Comparison of ENCODE assay signal across 17 mouse cellular contexts in genomic region chr1:39972411-39972810, GRCm38 (mm10).
A peak's percentile ranks its signal among the peaks of the same experiment; 100 is the strongest.
DNase-seq lines count a peak whose midpoint lies in the region; ATAC-seq and TF ChIP-seq lines count a peak whose summit lies in the region.
"Had no signal": no experiment of that assay in that cellular context is flagged by ENCODE, and none has a peak within 500 bp of the region (broad histone marks: within the 10 kb centered on the region; RNA-seq: fewer than 3 reads in every experiment).

No protein-coding gene starts in this region.

- no peak overlapping the region for H3K9ac ChIP-seq in hindbrain, postnatal 0 days (replicated peaks; ENCODE audit: low read length)
- no peak overlapping the region for H3K9ac ChIP-seq in hindbrain, embryonic 16.5 days (ENCODE audit: low read depth, low read length)
- no peak overlapping the region for H3K9ac ChIP-seq in neural tube, embryonic 13.5 days
- no peak overlapping the region for H3K9ac ChIP-seq in liver, embryonic 11.5 days (ENCODE audit: low read depth, low read length)
- H3K9ac ChIP-seq: embryonic facial prominence, embryonic 15.5 days; heart, embryonic 15.5 days; liver, embryonic 12.5 days; lung, embryonic 14.5 days had no signal

- no peak overlapping the region for H3K4me2 ChIP-seq in hindbrain, postnatal 0 days (ENCODE audit: low read depth, low read length)
- no peak overlapping the region for H3K4me2 ChIP-seq in hindbrain, embryonic 16.5 days (ENCODE audit: low read length)
- no peak overlapping the region for H3K4me2 ChIP-seq in neural tube, embryonic 13.5 days
- no peak overlapping the region for H3K4me2 ChIP-seq in liver, embryonic 11.5 days
- H3K4me2 ChIP-seq: embryonic facial prominence, embryonic 15.5 days; heart, embryonic 15.5 days; liver, embryonic 12.5 days; lung, embryonic 14.5 days had no signal

- H3K4me3 ChIP-seq in hindbrain, postnatal 0 days (ENCODE audit: low read length) = no peak overlapping the region
- H3K4me3 ChIP-seq in hindbrain, embryonic 16.5 days (ENCODE audit: low read length) = no peak overlapping the region
- no peak overlapping the region for H3K4me3 ChIP-seq in neural tube, embryonic 13.5 days
- no peak overlapping the region for H3K4me3 ChIP-seq in liver, embryonic 11.5 days (ENCODE audit: low read depth, low read length)
- H3K4me3 ChIP-seq: embryonic facial prominence, embryonic 15.5 days; heart, embryonic 15.5 days; liver, embryonic 12.5 days had no signal

- 0 out of 2 replicates have a peak overlapping the region, but pooled peaks have one; percentile 4 for H3K27ac ChIP-seq in hindbrain, postnatal 0 days
- no peak overlapping the region for H3K27ac ChIP-seq in hindbrain, embryonic 16.5 days (ENCODE audit: low read depth, low read length)
- H3K27ac ChIP-seq in neural tube, embryonic 13.5 days (replicated peaks) = peak overlapping the region; percentile 20; the same call in 1 of the 2 replicates
- H3K27ac ChIP-seq in liver, embryonic 11.5 days (ENCODE audit: low read depth, low read length) = no peak overlapping the region
- H3K27ac ChIP-seq: heart, embryonic 15.5 days; liver, embryonic 12.5 days had no signal

- no peaks in the 10 kb centered on the region for H3K27me3 ChIP-seq in hindbrain, postnatal 0 days (ENCODE audit: insufficient read depth, low read length)
- H3K27me3 ChIP-seq in hindbrain, embryonic 16.5 days (replicated peaks; ENCODE audit: control insufficient read depth, insufficient read depth, low read length) = no peaks in the 10 kb centered on the region
- H3K27me3 ChIP-seq in neural tube, embryonic 13.5 days = no peaks in the 10 kb centered on the region
- no peaks in the 10 kb centered on the region for H3K27me3 ChIP-seq in liver, embryonic 11.5 days (replicated peaks; ENCODE audit: control insufficient read depth, insufficient read depth, low read length)
- H3K27me3 ChIP-seq: embryonic facial prominence, embryonic 15.5 days; heart, embryonic 15.5 days; liver, embryonic 12.5 days had no signal

- no peak for TF ChIP-seq CTCF in hindbrain, postnatal 0 days (IDR thresholded peaks at IDR 0.05; ENCODE audit: low read depth)

- no peak for ATAC-seq in hindbrain, postnatal 0 days
- ATAC-seq in hindbrain, embryonic 16.5 days = no peak
- no peak for ATAC-seq in neural tube, embryonic 13.5 days (ENCODE audit: low read depth)
- no peak for ATAC-seq in liver, embryonic 11.5 days (replicated peaks; ENCODE audit: low FRiP score)
- ATAC-seq: liver, embryonic 12.5 days had no signal

- no peaks in the 10 kb centered on the region for H3K9me3 ChIP-seq in hindbrain, postnatal 0 days (ENCODE audit: low read length)
- H3K9me3 ChIP-seq in hindbrain, embryonic 16.5 days (ENCODE audit: control insufficient read depth, low read length) = no peaks in the 10 kb centered on the region
- H3K9me3 ChIP-seq in neural tube, embryonic 13.5 days = no peaks in the 10 kb centered on the region
- H3K9me3 ChIP-seq in liver, embryonic 11.5 days (ENCODE audit: control insufficient read depth, low read length) = no peaks in the 10 kb centered on the region
- H3K9me3 ChIP-seq: embryonic facial prominence, embryonic 15.5 days; heart, embryonic 15.5 days; liver, embryonic 12.5 days had no signal

- peaks cover 10% of the 10 kb centered on the region for H3K4me1 ChIP-seq in hindbrain, postnatal 0 days (ENCODE audit: insufficient read depth, low read length)
- peaks cover 11% of the 10 kb centered on the region for H3K4me1 ChIP-seq in hindbrain, embryonic 16.5 days (ENCODE audit: control insufficient read depth, insufficient read depth, low read depth, low read length)
- peaks cover 63% of the 10 kb centered on the region for H3K4me1 ChIP-seq in neural tube, embryonic 13.5 days (replicated peaks)
- H3K4me1 ChIP-seq in liver, embryonic 11.5 days (replicated peaks; ENCODE audit: control insufficient read depth, insufficient read depth, low read length) = peaks cover 13% of the 10 kb centered on the region

- WGBS in hindbrain, postnatal 0 days = 55% methylated on average over 7 of the region's 7 CpGs
- WGBS in hindbrain, embryonic 16.5 days = 63% methylated on average over 7 of the region's 7 CpGs
- 81% methylated on average over 7 of the region's 7 CpGs for WGBS in neural tube, embryonic 13.5 days
- WGBS in liver, embryonic 11.5 days = 86% methylated on average over 7 of the region's 7 CpGs

- peaks cover 14% of the 10 kb centered on the region; the same call in 1 of the 2 replicates for H3K36me3 ChIP-seq in hindbrain, postnatal 0 days (ENCODE audit: insufficient read depth, low read length)
- H3K36me3 ChIP-seq in hindbrain, embryonic 16.5 days (ENCODE audit: control insufficient read depth, insufficient read depth, low read length) = peaks cover 9% of the 10 kb centered on the region
- peaks cover 37% of the 10 kb centered on the region for H3K36me3 ChIP-seq in neural tube, embryonic 13.5 days
- H3K36me3 ChIP-seq in liver, embryonic 11.5 days (ENCODE audit: control insufficient read depth, insufficient read depth, low read length) = 0 out of 2 replicates have a peak, but pooled peaks cover 3% of the 10 kb centered on the region

- peak; percentile 54 to 62 for DNase-seq in cerebellum, postnatal 10 days
- no peak for DNase-seq in cerebellum, adult 11-12 months
- peak; percentile 34 for DNase-seq in hindbrain, postnatal 0 days (ENCODE audit: low spot score)
- no peak for DNase-seq in neural tube, embryonic 10.5 days (ENCODE audit: extremely low spot score, low spot score)
- DNase-seq in adrenal gland, postnatal 4 days (ENCODE audit: low spot score in 2 of 2) = no peak
- DNase-seq in liver, embryonic 11.5 days (ENCODE audit: low spot score) = no peak
- DNase-seq: gastrocnemius, postnatal 10 days; heart, adult 18-20 months; kidney, adult 2 months; kidney, postnatal 36 days; lung, embryonic 14.5 days; right cerebral cortex, postnatal 4 days had no signal

Comparison
In these comparisons a context has a peak if more than half of its experiments do, and no peak if none do; other contexts are left out.
1. DNase-seq: peak in cerebellum, postnatal 10 days (2 of 2) and hindbrain, postnatal 0 days (single experiment); none in cerebellum, adult 11-12 months (single experiment), neural tube, embryonic 10.5 days (single experiment), adrenal gland, postnatal 4 days (0 of 2) and liver, embryonic 11.5 days (single experiment).
2. H3K27ac ChIP-seq: peak in hindbrain, postnatal 0 days (single experiment) and neural tube, embryonic 13.5 days (single experiment); none in hindbrain, embryonic 16.5 days (single experiment) and liver, embryonic 11.5 days (single experiment).